Mouse (Mus musculus): ENCODE data around the gene Rnf135.
"Not testable (repeated sequence)": the region's sequence is repeated elsewhere in the genome, so short reads cannot be mapped to it uniquely, and the experiment has no call there.

The Rnf135 gene

GRCm38 (mm10) chr11:80202296-80202695 is 18.6 kb downstream of the Rnf135 start:
- DNase-seq (ENCODE audit: low spot score), result no peak

GRCm38 (mm10) chr11:80204037-80204436 is 20.4 kb downstream of the Rnf135 start:
- no peak for DNase-seq (ENCODE audit: low spot score)

DNA sequence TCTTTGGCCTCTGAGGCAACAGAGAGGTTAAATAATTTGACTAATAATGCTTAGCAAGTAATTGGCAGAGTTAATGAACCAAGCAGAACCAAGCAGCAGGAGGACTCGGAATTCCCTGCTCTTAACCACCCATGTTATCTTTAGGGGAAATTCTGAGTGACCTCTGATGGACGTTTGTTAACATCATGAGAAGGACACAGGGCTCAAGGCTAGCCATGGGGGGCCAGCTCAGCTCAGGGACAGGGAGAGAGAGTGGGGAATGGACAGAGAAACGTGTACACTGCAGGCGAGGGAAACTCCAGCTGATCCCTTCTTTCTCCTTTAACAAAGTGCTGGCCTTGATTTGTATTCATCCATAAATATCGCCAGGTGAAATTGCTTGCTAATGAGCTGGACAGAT is 21.3 kb downstream of the Rnf135 start:
- no peak for DNase-seq (ENCODE audit: low spot score)

DNA sequence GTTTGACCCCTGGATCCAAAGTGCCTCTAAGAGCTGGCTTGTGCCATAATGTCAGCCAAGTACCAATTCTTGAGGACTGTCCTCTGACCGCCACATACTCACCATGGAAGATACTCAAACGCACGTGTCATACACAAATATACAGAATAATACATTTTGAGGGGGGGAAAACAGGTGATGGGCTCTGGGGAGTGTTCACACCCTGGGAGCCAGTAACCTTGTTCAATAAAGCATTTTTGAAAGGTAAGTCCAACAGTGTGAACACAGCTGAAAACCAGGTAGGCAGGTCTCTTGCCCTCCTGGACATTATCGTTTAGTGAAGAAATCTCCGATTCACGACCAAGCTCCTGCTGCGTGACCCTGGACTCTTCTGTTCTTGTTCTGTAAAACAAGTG is 24.8 kb downstream of the Rnf135 start:
- no peak for DNase-seq (ENCODE audit: low spot score)

- DNase-seq (ENCODE audit: low spot score), result peak; percentile 96
These were observed 25.5 kb downstream of the Rnf135 start, which contains the start of gene Rhot1 for GRCm38 (mm10) chr11:80208860-80209800. Gene Rhot1 (plus strand): TSS chr11:80209019.

DNA sequence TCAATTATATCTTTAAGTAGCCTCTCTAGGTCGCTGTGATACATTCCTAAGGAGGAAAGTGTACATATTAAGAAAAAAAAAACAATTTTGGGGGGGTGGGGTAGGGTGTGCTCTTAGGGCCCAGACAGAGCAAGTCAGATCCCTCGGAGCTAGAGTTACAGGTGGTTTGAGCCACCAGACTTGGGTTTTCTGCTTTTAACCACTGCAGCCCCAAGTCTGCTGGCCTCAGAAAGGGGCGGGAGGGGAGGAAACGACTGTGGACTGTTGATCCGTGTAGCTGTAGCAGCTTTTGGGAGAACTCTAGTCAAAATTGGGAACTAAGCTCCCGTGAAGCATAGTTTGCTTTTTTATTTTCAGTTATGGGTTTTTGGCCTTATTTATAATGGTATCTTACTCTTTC is 26.7 kb downstream of the Rnf135 start:
- no peak for DNase-seq (ENCODE audit: low spot score)

GRCm38 (mm10) chr11:80212282-80212681 is 28.6 kb downstream of the Rnf135 start:
- no peak for DNase-seq (ENCODE audit: low spot score)

GRCm38 (mm10) chr11:80215291-80215690 is 31.6 kb downstream of the Rnf135 start:
- DNase-seq (ENCODE audit: low spot score), result no peak

GRCm38 (mm10) chr11:80218657-80219293 is 35.1 kb downstream of the Rnf135 start:
- no peak for DNase-seq (ENCODE audit: low spot score)

DNA sequence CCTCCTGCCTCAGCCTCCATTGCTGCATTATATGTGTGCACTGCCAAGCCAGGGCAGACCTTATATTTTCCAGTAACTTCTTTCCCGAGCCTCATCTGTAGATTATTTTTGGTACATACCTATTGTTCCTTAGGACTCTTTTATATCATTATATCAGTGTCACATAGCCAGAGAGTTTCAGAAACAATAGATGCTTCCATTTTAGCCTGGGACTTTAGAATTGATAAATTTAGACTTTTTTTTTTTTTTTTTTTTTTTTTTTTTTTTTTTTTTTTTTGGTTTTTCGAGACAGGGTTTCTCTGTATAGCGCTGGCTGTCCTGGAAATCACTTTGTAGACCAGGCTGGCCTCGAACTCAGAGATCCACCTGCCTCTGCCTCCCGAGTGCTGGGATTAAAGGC is 46.4 kb downstream of the Rnf135 start:
- DNase-seq (ENCODE audit: low spot score), result not testable (repeated sequence)

DNA sequence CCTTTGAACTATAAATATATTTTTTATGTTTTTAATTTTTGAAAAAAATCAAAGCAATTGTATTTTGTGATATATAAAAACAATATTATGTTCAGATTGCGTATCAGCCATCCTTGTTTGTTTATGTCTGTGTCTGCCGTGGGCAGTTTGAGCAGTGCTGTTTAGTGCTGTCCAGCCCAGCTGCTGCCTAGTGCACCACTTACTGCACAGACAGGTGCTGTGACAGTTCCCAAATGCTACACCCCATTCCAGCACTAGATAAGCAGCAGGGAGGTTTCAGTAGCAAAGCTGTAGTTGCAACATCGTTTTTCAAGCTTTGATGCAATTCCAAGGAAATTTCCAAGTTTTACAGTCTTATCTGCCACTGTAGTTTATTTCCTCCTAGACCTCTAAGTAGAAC is 53.6 kb downstream of the Rnf135 start:
- no peak for DNase-seq (ENCODE audit: low spot score)

- DNase-seq (ENCODE audit: low spot score), result no peak
These were observed 54.7 kb downstream of the Rnf135 start for GRCm38 (mm10) chr11:80238306-80238705.

- DNase-seq (ENCODE audit: low spot score), result no peak
These were observed 63.4 kb downstream of the Rnf135 start for GRCm38 (mm10) chr11:80247026-80247425.

- no peak for DNase-seq (ENCODE audit: low spot score)
These were observed 64.9 kb downstream of the Rnf135 start for GRCm38 (mm10) chr11:80248531-80248930.
